Mouse (Mus musculus): ENCODE results near the gene Cisd2.

The Cisd2 gene

GRCm38 (mm10) chr3:135409219-135409618 lies 14.5 kb downstream of the Cisd2 start:
- DNase-seq, result no peak

GRCm38 (mm10) chr3:135407351-135407750 lies 16.4 kb downstream of the Cisd2 start:
- no peak for DNase-seq

GRCm38 (mm10) chr3:135404599-135404998 lies 19.1 kb downstream of the Cisd2 start:
- no peak for DNase-seq

- no peak for DNase-seq
Observed at GRCm38 (mm10) chr3:135403856-135404255, 19.9 kb downstream of the Cisd2 start.

- DNase-seq, result no peak
Observed at GRCm38 (mm10) chr3:135403211-135403610, 20.5 kb downstream of the Cisd2 start.

- DNase-seq, result peak; percentile 91
Observed at GRCm38 (mm10) chr3:135402201-135402658, 21.5 kb downstream of the Cisd2 start.

GRCm38 (mm10) chr3:135397112-135397511 lies 26.6 kb downstream of the Cisd2 start:
- no peak for DNase-seq

GRCm38 (mm10) chr3:135396081-135396480 lies 27.6 kb downstream of the Cisd2 start:
- no peak for DNase-seq

- no peak for DNase-seq
Observed at GRCm38 (mm10) chr3:135395085-135395484, 28.6 kb downstream of the Cisd2 start.

- no peak for DNase-seq
Observed at GRCm38 (mm10) chr3:135393186-135393585, 30.5 kb downstream of the Cisd2 start.

- DNase-seq, result no peak
Observed at GRCm38 (mm10) chr3:135379868-135380267, 43.9 kb downstream of the Cisd2 start.

- DNase-seq, result no peak
Observed at GRCm38 (mm10) chr3:135377445-135377844, 46.3 kb downstream of the Cisd2 start.

GRCm38 (mm10) chr3:135375836-135376235 lies 47.9 kb downstream of the Cisd2 start:
- DNase-seq, result no peak

GRCm38 (mm10) chr3:135357394-135357793 lies 66.3 kb downstream of the Cisd2 start:
- DNase-seq, result no peak

All from lung, postnatal 10 days (tissue).